Mouse (Mus musculus): ENCODE measurements around the gene Tcf20.

DNA sequence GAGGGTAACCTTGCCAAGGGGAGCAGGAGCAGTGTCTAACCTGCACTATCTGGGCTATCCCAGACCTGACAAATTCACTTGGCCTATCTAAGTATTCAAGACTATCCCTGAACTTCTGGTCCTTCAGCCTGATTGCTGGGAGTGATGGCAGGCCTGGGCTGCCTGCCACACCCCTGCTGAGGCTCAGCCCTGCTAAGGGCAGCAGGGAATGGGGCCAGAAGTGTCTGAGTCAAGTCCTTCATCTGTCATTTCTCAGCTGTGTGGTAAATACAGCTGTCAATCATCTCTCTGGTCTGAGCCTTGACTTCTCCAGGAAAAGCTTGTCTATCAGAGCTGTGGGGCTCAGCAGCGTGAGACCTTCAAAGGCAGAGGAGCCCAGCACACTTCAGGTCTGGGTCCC is 8.1 kb downstream of the Tcf20 start:
- TF ChIP-seq CTCF (IDR thresholded peaks at IDR 0.05; ENCODE audit: low read depth) (no peak), EP300 (IDR thresholded peaks at IDR 0.05; ENCODE audit: low read depth) (no peak)
